Mouse (Mus musculus): ENCODE data around the gene Ppp6r1. TPM values are rescaled to one million over a fixed set of nuclear protein-coding genes. Genes with fewer than 3 reads are reported as not detected.
A peak's percentile ranks its signal among the peaks of the same experiment; 100 is the strongest.

Gene Ppp6r1
- 103 and 109 TPM in 2 replicates for polyA plus RNA-seq (2012; rRNA removed)

GRCm38 (mm10) chr7:4658912-4659551, at the start of gene Ppp6r1:
Ppp6r1 (minus strand) TSS chr7:4659019.
- Histone ChIP-seq H3K27me3 (replicated peaks; ENCODE audit: control insufficient read depth, insufficient read depth, low read length) (no peaks in the 10 kb centered on the region), H3K4me3 (ENCODE audit: insufficient read depth, low read depth, low read length) (peak within 1 kb of the TSS; percentile 88), H3K27ac (ENCODE audit: insufficient read depth, low read depth, low read length) (peak within 1 kb of the TSS; percentile 96), H3K4me1 (ENCODE audit: control insufficient read depth, insufficient read depth, low read length) (peaks cover 24% of the 10 kb centered on the region), H3K36me3 (ENCODE audit: control insufficient read depth, insufficient read depth, low read length) (no peaks in the 10 kb centered on the region)
- TF ChIP-seq POLR2A (IDR thresholded peaks at IDR 0.05; ENCODE audit: low read depth, low read length), result peak; percentile 72
- TF ChIP-seq CTCF (conservative IDR thresholded peaks at IDR 0.05; ENCODE audit: insufficient read depth, insufficient read length, low read depth, low read length), result 0 out of 2 replicates have a peak, but pooled peaks have one; percentile 27
- under 1% methylated on average over 54 of the region's 54 CpGs for WGBS
- DNase-seq, result peak; percentile 98

GRCm38 (mm10) chr7:4705098-4705497, 46.3 kb upstream of the Ppp6r1 start:
- Histone ChIP-seq H3K27ac (ENCODE audit: insufficient read depth, low read depth, low read length) (no peak overlapping the region), H3K36me3 (ENCODE audit: control insufficient read depth, insufficient read depth, low read length) (no peaks in the 10 kb centered on the region), H3K4me1 (ENCODE audit: control insufficient read depth, insufficient read depth, low read length) (no peaks in the 10 kb centered on the region), H3K27me3 (replicated peaks; ENCODE audit: control insufficient read depth, insufficient read depth, low read length) (no peaks in the 10 kb centered on the region), H3K4me3 (ENCODE audit: insufficient read depth, low read depth, low read length) (no peak overlapping the region)
- WGBS, result 49% methylated on average over 18 of the region's 18 CpGs
- TF ChIP-seq POLR2A (IDR thresholded peaks at IDR 0.05; ENCODE audit: low read depth, low read length) (no peak), CTCF (conservative IDR thresholded peaks at IDR 0.05; ENCODE audit: insufficient read depth, insufficient read length, low read depth, low read length) (peak; percentile 61)
- peak; percentile 39 for DNase-seq

GRCm38 (mm10) chr7:4703195-4703594, 44.4 kb upstream of the Ppp6r1 start:
- H3K36me3 ChIP-seq (ENCODE audit: control insufficient read depth, insufficient read depth, low read length), result no peaks in the 10 kb centered on the region
- no peaks in the 10 kb centered on the region for H3K27me3 ChIP-seq (replicated peaks; ENCODE audit: control insufficient read depth, insufficient read depth, low read length)
- TF ChIP-seq POLR2A (IDR thresholded peaks at IDR 0.05; ENCODE audit: low read depth, low read length), result no peak
- no peak for TF ChIP-seq CTCF (conservative IDR thresholded peaks at IDR 0.05; ENCODE audit: insufficient read depth, insufficient read length, low read depth, low read length)
- 95% methylated on average over 7 of the region's 7 CpGs for WGBS
- no peaks in the 10 kb centered on the region for H3K4me1 ChIP-seq (ENCODE audit: control insufficient read depth, insufficient read depth, low read length)
- DNase-seq, result no peak
- H3K27ac ChIP-seq (ENCODE audit: insufficient read depth, low read depth, low read length), result no peak overlapping the region
- H3K4me3 ChIP-seq (ENCODE audit: insufficient read depth, low read depth, low read length), result no peak overlapping the region

- no peak overlapping the region for H3K27ac ChIP-seq (ENCODE audit: insufficient read depth, low read depth, low read length)
- no peaks in the 10 kb centered on the region for H3K27me3 ChIP-seq (replicated peaks; ENCODE audit: control insufficient read depth, insufficient read depth, low read length)
- H3K4me1 ChIP-seq (ENCODE audit: control insufficient read depth, insufficient read depth, low read length), result no peaks in the 10 kb centered on the region
- TF ChIP-seq POLR2A (IDR thresholded peaks at IDR 0.05; ENCODE audit: low read depth, low read length) (no peak), CTCF (conservative IDR thresholded peaks at IDR 0.05; ENCODE audit: insufficient read depth, insufficient read length, low read depth, low read length) (no peak)
- 60% methylated on average over 8 of the region's 8 CpGs for WGBS
- no peak overlapping the region for H3K4me3 ChIP-seq (ENCODE audit: insufficient read depth, low read depth, low read length)
- DNase-seq, result no peak
- no peaks in the 10 kb centered on the region for H3K36me3 ChIP-seq (ENCODE audit: control insufficient read depth, insufficient read depth, low read length)
Measured at GRCm38 (mm10) chr7:4702334-4702733, 43.5 kb upstream of the Ppp6r1 start.

- DNase-seq, result no peak
- no peak overlapping the region for H3K27ac ChIP-seq (ENCODE audit: insufficient read depth, low read depth, low read length)
- H3K4me1 ChIP-seq (ENCODE audit: control insufficient read depth, insufficient read depth, low read length), result no peaks in the 10 kb centered on the region
- no peak overlapping the region for H3K4me3 ChIP-seq (ENCODE audit: insufficient read depth, low read depth, low read length)
- 85% methylated on average over 6 of the region's 6 CpGs for WGBS
- H3K27me3 ChIP-seq (replicated peaks; ENCODE audit: control insufficient read depth, insufficient read depth, low read length), result no peaks in the 10 kb centered on the region
- no peak for TF ChIP-seq POLR2A (IDR thresholded peaks at IDR 0.05; ENCODE audit: low read depth, low read length)
- TF ChIP-seq CTCF (conservative IDR thresholded peaks at IDR 0.05; ENCODE audit: insufficient read depth, insufficient read length, low read depth, low read length), result no peak
- H3K36me3 ChIP-seq (ENCODE audit: control insufficient read depth, insufficient read depth, low read length), result no peaks in the 10 kb centered on the region
Measured at GRCm38 (mm10) chr7:4693004-4693403, 34.2 kb upstream of the Ppp6r1 start.

- Histone ChIP-seq H3K4me3 (ENCODE audit: insufficient read depth, low read depth, low read length) (peak overlapping the region; percentile 50; the same call in 1 of the 2 replicates), H3K27ac (ENCODE audit: insufficient read depth, low read depth, low read length) (no peak overlapping the region), H3K27me3 (replicated peaks; ENCODE audit: control insufficient read depth, insufficient read depth, low read length) (no peaks in the 10 kb centered on the region), H3K36me3 (ENCODE audit: control insufficient read depth, insufficient read depth, low read length) (no peaks in the 10 kb centered on the region), H3K4me1 (ENCODE audit: control insufficient read depth, insufficient read depth, low read length) (no peaks in the 10 kb centered on the region)
- WGBS, result 16% methylated on average over 28 of the region's 35 CpGs
- no peak for DNase-seq
- TF ChIP-seq POLR2A (IDR thresholded peaks at IDR 0.05; ENCODE audit: low read depth, low read length) (no peak), CTCF (conservative IDR thresholded peaks at IDR 0.05; ENCODE audit: insufficient read depth, insufficient read length, low read depth, low read length) (no peak)
Measured at GRCm38 (mm10) chr7:4690951-4691653, 32.3 kb upstream of the Ppp6r1 start.

GRCm38 (mm10) chr7:4690387-4690786, 31.6 kb upstream of the Ppp6r1 start, which contains the start of gene Brsk1:
Brsk1 (plus strand) TSS chr7:4690604.
- no peak for TF ChIP-seq CTCF (conservative IDR thresholded peaks at IDR 0.05; ENCODE audit: insufficient read depth, insufficient read length, low read depth, low read length)
- no peak for TF ChIP-seq POLR2A (IDR thresholded peaks at IDR 0.05; ENCODE audit: low read depth, low read length)
- no peaks in the 10 kb centered on the region for H3K4me1 ChIP-seq (ENCODE audit: control insufficient read depth, insufficient read depth, low read length)
- no peaks in the 10 kb centered on the region for H3K36me3 ChIP-seq (ENCODE audit: control insufficient read depth, insufficient read depth, low read length)
- 0% methylated on average over 12 of the region's 18 CpGs for WGBS
- DNase-seq, result peak; percentile 30
- no peaks in the 10 kb centered on the region for H3K27me3 ChIP-seq (replicated peaks; ENCODE audit: control insufficient read depth, insufficient read depth, low read length)
- H3K4me3 ChIP-seq (ENCODE audit: insufficient read depth, low read depth, low read length), result peak within 1 kb of the TSS; percentile 50; the same call in 1 of the 2 replicates
- H3K27ac ChIP-seq (ENCODE audit: insufficient read depth, low read depth, low read length), result no peak within 1 kb of the TSS

Data from kidney, adult 2 months (tissue).